9 mouse cellular contexts compared by ENCODE assay signal in the genomic region with DNA sequence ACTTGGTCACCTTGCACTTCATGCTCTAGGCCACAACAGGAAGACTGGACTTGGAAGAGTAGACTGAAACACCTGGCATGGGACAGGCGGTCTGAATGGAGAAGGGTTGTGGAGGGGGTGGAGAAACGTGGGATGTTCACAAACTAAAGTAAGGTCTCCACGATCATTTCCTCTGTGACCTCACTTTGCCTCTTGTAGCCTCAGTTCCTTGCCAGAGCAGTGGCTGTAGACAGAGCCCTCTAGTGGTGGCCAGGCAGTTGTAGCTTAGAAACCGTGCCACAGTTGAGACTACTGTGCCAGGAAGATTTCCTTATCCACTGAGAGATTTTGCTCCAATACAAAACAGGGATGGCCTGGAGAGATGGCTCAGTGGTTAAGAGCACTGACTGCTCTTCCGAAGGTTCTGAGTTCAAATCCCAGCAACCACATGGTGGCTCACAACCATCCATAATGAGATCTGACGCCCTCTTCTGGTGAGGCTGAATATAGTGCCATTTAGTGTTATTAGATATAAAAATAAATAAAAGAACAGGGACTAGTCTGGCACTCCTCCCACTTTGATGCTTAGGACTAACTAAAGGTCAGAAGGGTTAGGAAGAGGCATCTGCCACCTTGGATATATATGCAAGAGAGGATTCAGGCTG. TPM values are rescaled to one million over a fixed set of nuclear protein-coding genes. Genes with fewer than 3 reads are reported as not detected.
DNase-seq lines count a peak whose midpoint lies in the region; TF ChIP-seq lines count a peak whose summit lies in the region.
"Had no signal": no experiment of that assay in that cellular context is flagged by ENCODE, and none has a peak within 500 bp of the region (broad histone marks: within the 10 kb centered on the region; RNA-seq: fewer than 3 reads in every experiment).

No protein-coding gene starts in this region.

- TF ChIP-seq POLR2A in brain, embryonic 14.5 days (IDR thresholded peaks at IDR 0.05; ENCODE audit: borderline replicate concordance, extremely low read depth, insufficient read depth, insufficient read length, poor library complexity, severe bottlenecking) = no peak
- no peak for TF ChIP-seq POLR2A in lung, adult 2 months (IDR thresholded peaks at IDR 0.05; ENCODE audit: borderline replicate concordance, extremely low read depth, low read depth, low read length)

- TF ChIP-seq CTCF in brain, embryonic 14.5 days (IDR thresholded peaks at IDR 0.05; ENCODE audit: borderline replicate concordance, extremely low read depth, insufficient read depth, insufficient read length) = peak; percentile 65; the same call in 1 of the 2 replicates
- TF ChIP-seq CTCF in lung, adult 2 months (IDR thresholded peaks at IDR 0.05; ENCODE audit: insufficient read depth, low read length) = peak; percentile 76

- H3K4me1 ChIP-seq in lung, adult 2 months (ENCODE audit: control insufficient read depth, insufficient read depth, low read length) = peaks cover 8% of the 10 kb centered on the region

- 28% methylated on average over 6 of the region's 6 CpGs for whole genome bisulfite sequencing in lung, adult 2 months

- H3K4me3 ChIP-seq in lung, adult 2 months (replicated peaks; ENCODE audit: extremely low read depth, low read depth, low read length) = no peak overlapping the region
- H3K4me3 ChIP-seq: embryonic facial prominence, embryonic 13.5 days had no signal

- intact Hi-C loops in heart, postnatal 25 days (cut with DNase I) = loop anchor here (2.0 kb wide), 1 partner anchor 75 kb away; the partner anchor contains the start of gene 9430015G10Rik

- peak; percentile 94 for DNase-seq in heart, adult 11 months
- no peak for DNase-seq in heart, postnatal 25 days (ENCODE audit: low spot score)
- peak; percentile 89 for DNase-seq in CD4-positive helper T cell, adult 2 months (ENCODE audit: low read depth, low spot score)
- peak; percentile 57 for DNase-seq in brain, embryonic 14.5 days (ENCODE audit: low read depth)
- peak; percentile 46 for DNase-seq in forelimb bud, embryonic 11.5 days (ENCODE audit: low read depth, low spot score)
- DNase-seq in lung, adult 2 months = peak; percentile 33
- peak; percentile 51 to 76 for DNase-seq in spleen, postnatal 4 days (ENCODE audit: low spot score in 2 of 2)
- DNase-seq in urinary bladder, postnatal 10 days (ENCODE audit: low spot score) = no peak

RNA-seq across cellular contexts. Expression of gene Tnfrsf18, which starts 7.6 kb away (rescaled TPM):
- total RNA-seq in heart, postnatal 25 days (2021) = under 1 TPM in 1 of 2 experiments, not detected in 1; 0.34 TPM
- polyA plus RNA-seq in brain, embryonic 14.5 days (2012; rRNA removed) = 0.24 and 0.25 TPM in 2 replicates
- polyA plus RNA-seq in lung, adult 2 months (2012; rRNA removed) = 4.3 and 5.2 TPM in 2 replicates

RNA-seq across cellular contexts. Expression of gene Tnfrsf4, which starts 20.0 kb away (rescaled TPM):
- under 1 TPM in 1 of 2 experiments, not detected in 1; 0.23 TPM for total RNA-seq in heart, postnatal 25 days (2021)
- 3.3 and 4.4 TPM in 2 replicates for polyA plus RNA-seq in brain, embryonic 14.5 days (2012; rRNA removed)
- polyA plus RNA-seq in lung, adult 2 months (2012; rRNA removed) = 5.4 and 7.3 TPM in 2 replicates

RNA-seq across cellular contexts. Expression of gene Ttll10, which starts 25.6 kb away (rescaled TPM):
- not detected for total RNA-seq in heart, postnatal 25 days (2021)
- polyA plus RNA-seq in brain, embryonic 14.5 days (2012; rRNA removed) = 0.05 and 0.23 TPM in 2 replicates
- 5.8 and 7.2 TPM in 2 replicates for polyA plus RNA-seq in lung, adult 2 months (2012; rRNA removed)

RNA-seq across cellular contexts. Expression of gene Sdf4, which starts 40.9 kb away (rescaled TPM):
- total RNA-seq in heart, postnatal 25 days (2021) = 10 to 100 TPM; 77.3 to 81.8 TPM
- polyA plus RNA-seq in brain, embryonic 14.5 days (2012; rRNA removed) = 36.8 and 61.3 TPM in 2 replicates
- 54.3 and 63.6 TPM in 2 replicates for polyA plus RNA-seq in lung, adult 2 months (2012; rRNA removed)

RNA-seq across cellular contexts. Expression of gene B3galt6, which starts 41.1 kb away (rescaled TPM):
- 1 to 10 TPM; 2.4 to 2.7 TPM for total RNA-seq in heart, postnatal 25 days (2021)
- polyA plus RNA-seq in brain, embryonic 14.5 days (2012; rRNA removed) = 19.3 and 22.2 TPM in 2 replicates
- polyA plus RNA-seq in lung, adult 2 months (2012; rRNA removed) = 6.1 and 7.4 TPM in 2 replicates

Comparison
In these comparisons a context has a peak if more than half of its experiments do, and no peak if none do; other contexts are left out.
1. DNase-seq: peak in heart, adult 11 months (single experiment), CD4-positive helper T cell, adult 2 months (single experiment), brain, embryonic 14.5 days (single experiment), forelimb bud, embryonic 11.5 days (single experiment), lung, adult 2 months (single experiment) and spleen, postnatal 4 days (2 of 2); none in heart, postnatal 25 days (single experiment) and urinary bladder, postnatal 10 days (single experiment).